Mouse (Mus musculus): ENCODE results near the gene Atp1b3. TPM values are rescaled to one million over a fixed set of nuclear protein-coding genes. Genes with fewer than 3 reads are reported as not detected.
"Not testable (repeated sequence)": the region's sequence is repeated elsewhere in the genome, so short reads cannot be mapped to it uniquely, and the experiment has no call there.

Atp1b3 gene
- 222 and 227 TPM in 2 replicates for polyA plus RNA-seq (2012; ENCODE audit: insufficient read depth, insufficient read length, missing spikeins)

DNA sequence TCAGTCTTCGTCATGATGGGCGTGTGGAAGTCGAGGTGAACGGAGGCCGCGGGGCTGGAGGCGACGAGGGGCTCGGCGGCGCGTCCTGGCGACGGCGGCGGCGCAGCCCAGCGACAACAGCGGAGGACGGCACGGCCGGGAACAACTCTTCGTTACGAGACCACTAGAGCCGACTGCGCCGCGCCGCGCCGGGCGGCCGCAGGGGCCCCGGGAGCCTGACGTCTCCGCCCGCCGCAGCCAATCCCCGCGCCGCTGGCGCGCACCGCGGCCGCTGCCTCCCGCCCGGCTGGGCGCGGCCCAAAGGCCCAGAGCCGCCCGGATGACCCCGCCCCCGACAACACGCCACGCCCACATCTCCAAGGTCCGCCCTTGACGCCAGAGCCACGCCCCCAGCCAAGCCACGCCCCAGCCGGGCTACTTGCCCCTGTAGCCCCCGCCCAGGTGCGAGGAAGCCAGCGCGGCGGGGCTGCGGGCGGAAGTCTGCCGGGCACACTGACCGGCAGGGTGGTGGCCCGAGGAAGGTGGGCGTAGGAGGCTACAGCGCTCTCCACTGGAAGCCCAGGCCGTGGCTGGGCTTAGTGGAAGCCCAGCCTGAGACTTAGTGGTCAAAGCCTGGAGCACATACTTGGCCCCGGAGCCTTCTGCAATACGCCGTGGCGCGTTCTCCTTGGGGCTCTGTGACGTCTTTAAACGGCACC lies at the start of gene Atp1b3:
Gene Atp1b3 (minus strand): TSS at position 302 of the 698 bp plus-strand sequence.
- Histone ChIP-seq H3K4me1 (ENCODE audit: control insufficient read depth, insufficient read depth, low read length) (peaks cover 14% of the 10 kb centered on the region), H3K4me3 (ENCODE audit: insufficient read depth, low read length) (peak within 1 kb of the TSS; percentile 89), H3K27ac (ENCODE audit: insufficient read depth, low read depth, low read length) (peak within 1 kb of the TSS; percentile 97)
- TF ChIP-seq POLR2A (IDR thresholded peaks at IDR 0.05; ENCODE audit: borderline replicate concordance, low read depth, low read length) = no peak

DNA sequence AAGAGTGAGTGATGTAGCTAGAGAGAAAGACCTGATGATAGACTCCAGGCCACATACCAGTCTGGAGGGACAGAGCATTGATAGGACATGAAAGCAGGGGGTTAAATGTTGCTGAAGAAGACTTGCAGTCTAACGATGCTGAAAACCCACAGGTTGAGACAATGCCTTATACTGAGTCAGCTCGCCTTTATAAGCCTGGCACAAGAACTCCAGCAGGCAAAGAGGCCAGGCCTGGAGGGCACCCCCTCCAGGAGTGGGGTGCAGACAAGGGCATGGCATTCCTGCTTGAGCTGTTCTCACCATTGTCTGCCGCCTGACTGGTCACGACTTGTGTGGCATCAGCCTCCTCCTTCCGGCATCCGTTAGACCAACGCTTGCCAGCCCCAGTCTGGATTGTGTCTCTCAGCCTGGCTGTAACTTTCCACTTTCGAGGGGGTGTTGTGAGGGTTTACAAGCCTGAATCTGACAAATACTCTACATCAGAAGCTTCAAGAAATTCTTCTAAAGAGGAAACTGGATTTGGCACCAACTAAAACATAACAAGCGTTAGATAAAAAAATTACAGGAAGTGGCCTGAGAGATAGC lies 48.7 kb upstream of the Atp1b3 start:
- H3K4me3 ChIP-seq (ENCODE audit: insufficient read depth, low read length) = no peak overlapping the region
- TF ChIP-seq POLR2A (IDR thresholded peaks at IDR 0.05; ENCODE audit: borderline replicate concordance, low read depth, low read length) (no peak), CTCF (IDR thresholded peaks at IDR 0.05; ENCODE audit: low read depth, low read length) (no peak)
- peaks cover 19% of the 10 kb centered on the region for H3K4me1 ChIP-seq (ENCODE audit: control insufficient read depth, insufficient read depth, low read length)
- H3K27ac ChIP-seq (ENCODE audit: insufficient read depth, low read depth, low read length) = no peak overlapping the region

DNA sequence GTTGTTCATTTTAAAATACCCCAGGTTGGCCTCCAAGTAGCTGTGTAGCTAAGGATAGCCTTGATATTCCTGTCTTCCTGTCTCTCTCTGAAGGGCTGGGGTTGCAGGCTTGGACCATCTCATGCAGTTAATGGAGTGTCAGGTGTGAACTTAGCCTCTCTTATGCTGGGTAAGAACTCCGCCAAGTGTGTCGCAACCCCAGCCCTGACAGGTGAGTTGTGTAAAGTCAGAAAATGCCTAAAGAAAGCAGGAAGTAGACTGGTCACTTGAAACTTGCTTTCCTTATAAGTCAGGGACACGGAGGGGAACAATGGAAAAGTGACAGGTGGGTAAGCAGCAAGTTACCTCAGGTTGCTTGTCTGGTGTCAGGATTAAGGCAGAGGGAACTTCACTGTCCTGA lies 40.1 kb upstream of the Atp1b3 start:
- TF ChIP-seq POLR2A (IDR thresholded peaks at IDR 0.05; ENCODE audit: borderline replicate concordance, low read depth, low read length) (no peak), CTCF (IDR thresholded peaks at IDR 0.05; ENCODE audit: low read depth, low read length) (no peak)
- no peaks in the 10 kb centered on the region for H3K4me1 ChIP-seq (ENCODE audit: control insufficient read depth, insufficient read depth, low read length)
- H3K4me3 ChIP-seq (ENCODE audit: insufficient read depth, low read length) = no peak overlapping the region
- no peak overlapping the region for H3K27ac ChIP-seq (ENCODE audit: insufficient read depth, low read depth, low read length)

DNA sequence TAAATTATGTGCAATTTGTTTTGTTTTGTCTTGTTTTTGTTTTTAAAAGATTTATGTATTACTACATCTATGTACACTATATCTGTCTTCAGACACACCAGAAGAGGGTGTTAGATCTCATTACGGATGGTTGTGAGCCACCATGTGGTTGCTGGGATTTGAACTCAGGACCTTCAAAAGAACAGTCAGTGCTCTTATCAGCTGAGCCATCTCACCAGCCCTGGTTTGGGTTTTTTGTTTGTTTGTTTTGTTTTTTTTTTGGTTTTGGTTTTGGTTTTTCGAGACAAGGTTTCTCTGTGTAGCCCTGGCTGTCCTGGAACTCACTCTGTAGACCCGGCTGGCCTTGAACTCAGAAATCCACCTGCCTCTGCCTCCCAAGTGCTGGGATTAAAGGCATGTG lies 35.7 kb upstream of the Atp1b3 start:
- not testable (repeated sequence) for H3K4me3 ChIP-seq (ENCODE audit: insufficient read depth, low read length)
- Histone ChIP-seq H3K27ac (ENCODE audit: insufficient read depth, low read depth, low read length) (peak overlapping the region; percentile 95), H3K4me1 (ENCODE audit: control insufficient read depth, insufficient read depth, low read length) (peaks cover 11% of the 10 kb centered on the region)

DNA sequence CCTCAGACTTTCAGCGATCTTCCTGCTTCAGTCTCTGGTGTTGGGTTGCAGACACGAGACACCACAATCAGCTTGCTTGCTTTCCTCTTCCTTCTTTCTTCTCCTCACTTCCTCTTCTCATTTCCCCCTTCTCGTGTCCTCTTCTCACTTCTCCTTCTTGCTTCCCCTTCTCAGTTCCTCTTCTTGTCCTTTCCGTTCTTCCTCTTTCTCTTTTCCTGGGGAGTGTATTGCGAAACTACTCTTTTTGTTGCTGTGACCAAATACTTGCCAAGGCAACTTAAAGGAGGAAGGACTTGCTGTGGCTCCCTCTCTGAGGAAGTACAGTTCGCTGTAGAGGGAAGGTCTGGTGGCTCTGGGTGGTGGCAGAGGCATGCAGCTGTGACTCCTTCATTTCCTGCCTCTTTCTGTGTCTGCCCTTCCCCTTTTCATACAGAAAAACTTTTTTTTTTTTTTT lies 35.2 kb upstream of the Atp1b3 start:
- H3K27ac ChIP-seq (ENCODE audit: insufficient read depth, low read depth, low read length) = peak overlapping the region; percentile 95
- H3K4me1 ChIP-seq (ENCODE audit: control insufficient read depth, insufficient read depth, low read length) = peaks cover 14% of the 10 kb centered on the region
- H3K4me3 ChIP-seq (ENCODE audit: insufficient read depth, low read length) = no peak overlapping the region
- TF ChIP-seq POLR2A (IDR thresholded peaks at IDR 0.05; ENCODE audit: borderline replicate concordance, low read depth, low read length) (no peak), CTCF (IDR thresholded peaks at IDR 0.05; ENCODE audit: low read depth, low read length) (no peak)

DNA sequence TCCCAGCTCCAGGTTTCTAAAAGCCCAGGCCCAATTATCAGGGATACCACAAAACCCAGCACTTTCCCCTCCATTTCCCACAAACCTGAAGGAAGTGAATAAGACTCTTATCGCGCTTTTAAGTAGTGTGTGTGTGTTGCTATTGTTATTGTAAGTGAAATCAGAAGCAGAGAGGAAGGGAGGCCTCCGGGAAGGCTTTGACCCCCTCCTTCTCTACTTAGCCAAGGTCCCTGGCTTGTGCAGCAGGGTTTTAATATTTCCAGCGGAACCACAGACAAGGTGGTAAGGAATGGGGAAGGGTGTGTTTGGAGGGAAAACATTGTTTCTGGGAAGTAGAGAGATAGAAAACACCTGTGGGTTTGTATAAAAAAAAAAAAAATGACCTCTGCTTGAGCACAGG lies 34.4 kb upstream of the Atp1b3 start:
- peak overlapping the region; percentile 95 for H3K27ac ChIP-seq (ENCODE audit: insufficient read depth, low read depth, low read length)
- no peak for TF ChIP-seq CTCF (IDR thresholded peaks at IDR 0.05; ENCODE audit: low read depth, low read length)
- no peak for TF ChIP-seq POLR2A (IDR thresholded peaks at IDR 0.05; ENCODE audit: borderline replicate concordance, low read depth, low read length)
- H3K4me3 ChIP-seq (ENCODE audit: insufficient read depth, low read length) = no peak overlapping the region
- H3K4me1 ChIP-seq (ENCODE audit: control insufficient read depth, insufficient read depth, low read length) = peaks cover 22% of the 10 kb centered on the region

DNA sequence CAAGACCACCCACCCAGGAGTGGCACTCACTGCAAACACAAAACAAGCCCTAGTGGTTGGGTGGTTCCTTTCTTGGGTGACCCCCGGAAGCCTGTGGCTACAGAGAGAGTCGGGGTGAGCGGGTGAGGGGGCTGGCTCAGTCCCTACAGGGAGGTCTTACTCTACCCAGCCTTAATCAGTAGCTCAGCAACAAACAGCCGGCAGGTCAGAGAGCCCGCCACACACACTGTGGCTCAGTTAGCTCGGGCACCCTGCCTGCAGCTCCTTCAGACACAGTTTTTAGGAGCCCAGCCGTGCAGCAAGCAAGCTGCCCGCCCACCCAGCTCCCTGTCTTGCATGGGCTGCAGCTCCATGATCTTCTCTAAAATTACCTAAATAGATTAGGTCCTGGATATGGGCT lies 33.9 kb upstream of the Atp1b3 start:
- Histone ChIP-seq H3K27ac (ENCODE audit: insufficient read depth, low read depth, low read length) (no peak overlapping the region; the same call in 1 of the 2 replicates), H3K4me3 (ENCODE audit: insufficient read depth, low read length) (no peak overlapping the region), H3K4me1 (ENCODE audit: control insufficient read depth, insufficient read depth, low read length) (peaks cover 26% of the 10 kb centered on the region)
- no peak for TF ChIP-seq POLR2A (IDR thresholded peaks at IDR 0.05; ENCODE audit: borderline replicate concordance, low read depth, low read length)
- no peak for TF ChIP-seq CTCF (IDR thresholded peaks at IDR 0.05; ENCODE audit: low read depth, low read length)

DNA sequence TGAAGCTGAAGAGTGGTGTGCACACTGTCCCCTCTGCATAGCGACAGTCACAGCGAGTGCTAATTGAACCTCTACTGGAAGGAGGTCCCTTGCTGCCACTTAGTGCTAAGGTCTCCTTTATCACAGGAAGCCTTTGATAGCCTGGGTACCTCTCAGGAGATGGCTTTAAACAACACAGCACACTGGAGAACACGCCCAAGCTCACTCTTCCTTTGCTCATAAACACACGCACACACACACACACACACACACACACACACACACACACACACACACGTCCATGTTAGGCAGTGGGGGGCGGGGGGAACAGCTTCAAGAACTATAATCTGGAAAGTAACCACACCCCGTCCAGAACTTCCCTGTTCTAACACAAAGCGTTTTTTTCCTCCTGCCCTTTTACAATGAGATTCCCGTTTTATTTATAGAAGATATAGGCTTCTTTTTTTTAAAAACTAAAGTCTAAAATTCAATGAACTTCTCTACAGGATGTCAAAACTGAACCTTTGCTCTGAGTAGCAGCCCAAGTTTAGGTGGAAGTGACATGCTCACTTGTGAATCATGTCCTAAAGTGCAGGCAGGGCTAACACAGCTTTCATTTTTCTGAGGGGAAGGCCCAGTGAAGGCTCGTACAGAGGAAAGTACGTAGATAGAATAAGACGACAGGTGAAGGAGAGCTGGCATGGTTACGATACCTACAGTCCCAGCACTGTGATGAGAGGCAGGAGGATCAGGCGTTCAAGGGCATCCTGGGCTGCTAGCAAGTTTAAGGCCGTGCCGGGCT lies 30.9 kb upstream of the Atp1b3 start:
- TF ChIP-seq POLR2A (IDR thresholded peaks at IDR 0.05; ENCODE audit: borderline replicate concordance, low read depth, low read length) (no peak), CTCF (IDR thresholded peaks at IDR 0.05; ENCODE audit: low read depth, low read length) (no peak)
- Histone ChIP-seq H3K4me3 (ENCODE audit: insufficient read depth, low read length) (peak overlapping the region; percentile 1; the same call in 1 of the 2 replicates), H3K27ac (ENCODE audit: insufficient read depth, low read depth, low read length) (peak overlapping the region; percentile 91)

DNA sequence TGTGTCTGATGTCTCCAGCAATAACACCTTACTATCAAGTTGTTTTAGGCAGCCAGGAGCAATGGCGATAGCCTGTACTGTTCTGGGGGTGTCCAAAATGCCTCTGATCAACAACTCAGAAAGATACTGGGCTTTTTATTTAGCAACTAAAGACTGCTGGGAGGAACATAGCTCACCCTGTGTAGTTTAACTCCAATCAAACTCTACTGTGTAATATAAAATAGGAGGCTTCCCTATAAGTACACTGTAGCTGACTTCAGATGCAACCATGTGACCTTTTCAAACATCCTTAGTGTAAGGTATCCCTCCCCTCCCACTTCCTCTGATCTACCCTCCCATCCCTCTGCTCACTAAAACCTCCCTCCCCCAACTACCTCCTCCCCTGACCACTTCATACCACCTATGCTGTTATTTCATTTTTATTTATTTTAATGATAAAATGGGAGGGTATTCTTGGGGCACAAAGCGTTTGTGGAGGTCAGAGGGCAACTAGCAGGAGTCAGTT lies 29.5 kb upstream of the Atp1b3 start:
- Histone ChIP-seq H3K4me3 (ENCODE audit: insufficient read depth, low read length) (no peak overlapping the region), H3K4me1 (ENCODE audit: control insufficient read depth, insufficient read depth, low read length) (peaks cover 46% of the 10 kb centered on the region), H3K27ac (ENCODE audit: insufficient read depth, low read depth, low read length) (peak overlapping the region; percentile 88)
- TF ChIP-seq CTCF (IDR thresholded peaks at IDR 0.05; ENCODE audit: low read depth, low read length) (no peak), POLR2A (IDR thresholded peaks at IDR 0.05; ENCODE audit: borderline replicate concordance, low read depth, low read length) (no peak)

More for the DNA sequence above, 30.9 kb upstream of the Atp1b3 start:
- peaks cover 46% of the 10 kb centered on the region for H3K4me1 ChIP-seq (ENCODE audit: control insufficient read depth, insufficient read depth, low read length)

DNA sequence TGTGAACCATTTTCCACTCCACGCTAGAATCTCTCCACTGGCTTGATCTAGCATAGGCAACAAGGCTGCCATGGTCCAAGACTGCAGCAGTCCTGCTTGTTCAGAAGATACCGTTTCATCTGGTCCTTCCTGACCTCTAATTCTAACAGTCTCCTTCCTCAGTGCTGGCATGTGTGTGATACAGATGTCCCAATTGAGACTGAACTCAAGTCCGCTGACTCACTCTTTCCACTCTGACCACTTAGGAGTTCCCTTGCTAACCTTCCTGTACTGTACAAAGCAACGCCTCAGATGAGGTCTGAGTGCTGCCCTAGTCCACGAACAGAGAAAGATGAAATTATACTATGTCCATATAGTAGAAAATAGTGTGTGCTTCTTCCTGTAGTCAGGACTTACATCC lies 28.9 kb upstream of the Atp1b3 start:
- peak overlapping the region; percentile 88 for H3K27ac ChIP-seq (ENCODE audit: insufficient read depth, low read depth, low read length)
- TF ChIP-seq CTCF (IDR thresholded peaks at IDR 0.05; ENCODE audit: low read depth, low read length) (no peak), POLR2A (IDR thresholded peaks at IDR 0.05; ENCODE audit: borderline replicate concordance, low read depth, low read length) (no peak)
- no peak overlapping the region for H3K4me3 ChIP-seq (ENCODE audit: insufficient read depth, low read length)
- H3K4me1 ChIP-seq (ENCODE audit: control insufficient read depth, insufficient read depth, low read length) = peaks cover 46% of the 10 kb centered on the region
